Mouse (Mus musculus) liver, embryonic 14.5 days (tissue): ENCODE measurements around the gene Vash2. TPM values are rescaled to one million over a fixed set of nuclear protein-coding genes. Genes with fewer than 3 reads are reported as not detected.

Source experiments
- ATAC-seq: fragments of 200-750 bp; cut with Nextera tagmentation; 2 replicates; pipeline ENCODE4 v1.8.0; 2017; ENCODE audit warnings: moderate number of reproducible peaks, mild to moderate bottlenecking, moderate library complexity; ENCODE audit not compliant: insufficient read depth
- DNase-seq, 3 experiments: peaks; one replicate each; pipeline ENCODE4 v3.0.0-alpha.2; 2012 to 2013; ENCODE audit warnings: low read depth in 3 of 3, low spot score in 3 of 3
- H3K27ac ChIP-seq: fragments of 300-500 bp; sonication (generic); 2 replicates; pipeline ENCODE4 v1.5.1; 2014; ENCODE audit warnings: moderate library complexity, mild to moderate bottlenecking, control low read depth, inconsistent platforms
- H3K27me3 ChIP-seq: fragments of 300-500 bp; sonication (generic); 2 replicates; pipeline ENCODE4 v1.6.1; 2014; ENCODE audit warnings: mild to moderate bottlenecking, low read length, moderate library complexity; ENCODE audit not compliant: control insufficient read depth, insufficient read depth
- H3K36me3 ChIP-seq: fragments of 300-500 bp; sonication (generic); replicated peaks from 2 replicates; pipeline ENCODE4 v1.6.1; 2014; ENCODE audit warnings: low read depth; ENCODE audit not compliant: control insufficient read depth, insufficient read depth
- H3K4me1 ChIP-seq, 2 experiments: fragments of 200-500 bp in 1 of 2; fragments of 300-500 bp in 1 of 2; sonication (generic) in 1 of 2; replicated peaks; 2 replicates each; pipeline ENCODE4 v1.6.1; 2012 to 2014; ENCODE audit warnings: antibody characterized with exemption in 1 of 2, inconsistent platforms in 1 of 2, low read length in 1 of 2; ENCODE audit not compliant: control insufficient read depth in 2 of 2, insufficient read depth in 2 of 2
- H3K4me2 ChIP-seq: fragments of 300-500 bp; sonication (generic); 2 replicates; pipeline ENCODE4 v1.6.1; 2014; ENCODE audit warnings: low read depth, mild to moderate bottlenecking, control low read depth, moderate library complexity
- H3K4me3 ChIP-seq, 2 experiments: fragments of 200-500 bp in 1 of 2; fragments of 300-500 bp in 1 of 2; sonication (generic) in 1 of 2; 2 replicates each; pipeline ENCODE4 v1.5.1; 2012 to 2014; ENCODE audit warnings: low read depth in 2 of 2, low read length in 2 of 2, mild to moderate bottlenecking in 2 of 2, control low read depth in 1 of 2, inconsistent platforms in 1 of 2, moderate library complexity in 1 of 2; ENCODE audit not compliant: insufficient read depth in 1 of 2
- H3K9ac ChIP-seq: fragments of 300-500 bp; sonication (generic); replicated peaks from 2 replicates; pipeline ENCODE4 v1.6.1; 2014; ENCODE audit warnings: mild to moderate bottlenecking, control low read depth, moderate library complexity
- H3K9me3 ChIP-seq: fragments of 300-500 bp; sonication (generic); 2 replicates; pipeline ENCODE4 v1.6.1; 2016; ENCODE audit warnings: low read length, mixed read lengths; ENCODE audit not compliant: control insufficient read depth
- CTCF ChIP-seq: IDR thresholded peaks from 2 replicates; pipeline ENCODE4 v1.5.1; 2016; ENCODE audit warnings: antibody characterized with exemption, low read depth, control low read depth
- EP300 ChIP-seq: IDR thresholded peaks from 2 replicates; pipeline ENCODE4 v1.6.1; 2016; ENCODE audit warnings: antibody characterized with exemption, low read depth
- WGBS: fragments of 180-500 bp; shearing (Covaris S2); extraction: QIAGEN DNeasy Blood & Tissue Kit; methylation state at CpG from one replicate; pipeline ENCODE4 v1.1.7; 2014; ENCODE audit not compliant: insufficient replicate concordance; 5-methylcytosine and 5-hydroxymethylcytosine counted together
- polyA plus RNA-seq, 2 experiments: library from polyadenylated mRNA; depleted of rRNA in 1 of 2; stranded (reverse) in 1 of 2; unstranded in 1 of 2; fragments of >200 nt; fragmentation: Nextera tagmentation in 1 of 2; extraction: Ambion mirVana in 1 of 2; gene quantifications; 2 replicates each; pipeline versions ENCODE4 v1.2.1 to v1.2.3; 2012 to 2014

Gene Vash2
- polyA plus RNA-seq, 2 experiments, result 0.40 to 0.81 TPM

- Histone ChIP-seq H3K4me3 (no peak overlapping the region), H3K4me1 (no peaks in the 10 kb centered on the region), H3K27ac (no peak overlapping the region), H3K27me3 (no peaks in the 10 kb centered on the region), H3K9me3 (no peaks in the 10 kb centered on the region), H3K4me2 (no peak overlapping the region), H3K9ac (no peak overlapping the region), H3K36me3 (peaks cover 3% of the 10 kb centered on the region; the same call in 1 of the 2 replicates)
- DNase-seq (no peak), ATAC-seq (no peak)
- 91% methylated on average over 5 of the region's 5 CpGs for WGBS
- TF ChIP-seq CTCF (peak; percentile 57), EP300 (no peak)
Measured at GRCm38 (mm10) chr1:191008707-191009106, 29.6 kb upstream of the Vash2 start.

DNA sequence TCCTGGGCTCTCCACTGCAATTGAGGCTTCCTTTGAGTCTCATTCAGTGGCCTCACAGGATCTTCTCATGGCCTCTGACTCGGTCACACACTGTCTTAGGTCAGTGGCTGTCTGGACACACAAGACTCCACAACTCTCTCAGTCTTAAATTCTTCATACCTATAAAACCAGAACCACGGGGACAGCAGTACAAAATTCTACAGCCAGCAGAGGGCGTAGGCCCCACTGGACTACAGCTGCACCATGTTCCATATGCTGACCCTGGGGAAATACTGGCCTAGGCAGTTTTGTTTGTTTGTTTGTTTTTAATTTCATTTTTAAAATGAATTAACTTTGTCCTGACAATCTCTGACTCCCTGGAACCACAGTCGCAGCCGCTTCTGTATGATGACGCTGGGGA lies 23.1 kb upstream of the Vash2 start:
- H3K4me1 ChIP-seq, result no peaks in the 10 kb centered on the region
- H3K27me3 ChIP-seq, result no peaks in the 10 kb centered on the region
- no peaks in the 10 kb centered on the region for H3K9me3 ChIP-seq
- TF ChIP-seq EP300, result no peak
- TF ChIP-seq CTCF, result peak; percentile 58
- H3K4me3 ChIP-seq, result no peak overlapping the region
- DNase-seq (no peak), ATAC-seq (no peak)
- H3K36me3 ChIP-seq, result no peaks in the 10 kb centered on the region; the same call in 1 of the 2 replicates
- no peak overlapping the region for H3K4me2 ChIP-seq
- H3K27ac ChIP-seq, result no peak overlapping the region
- WGBS, result 55% methylated on average over 6 of the region's 6 CpGs
- no peak overlapping the region for H3K9ac ChIP-seq

- Histone ChIP-seq H3K4me3 (no peak overlapping the region), H3K4me2 (no peak overlapping the region), H3K36me3 (no peaks in the 10 kb centered on the region; the same call in 1 of the 2 replicates), H3K9ac (no peak overlapping the region), H3K27ac (no peak overlapping the region), H3K27me3 (no peaks in the 10 kb centered on the region), H3K9me3 (no peaks in the 10 kb centered on the region), H3K4me1 (no peaks in the 10 kb centered on the region)
- no peak for TF ChIP-seq CTCF
- TF ChIP-seq EP300, result no peak
- ATAC-seq (no peak), DNase-seq (no peak)
- 62% methylated on average over 3 of the region's 3 CpGs for WGBS
Measured at GRCm38 (mm10) chr1:191000686-191001085, 21.6 kb upstream of the Vash2 start.

DNA sequence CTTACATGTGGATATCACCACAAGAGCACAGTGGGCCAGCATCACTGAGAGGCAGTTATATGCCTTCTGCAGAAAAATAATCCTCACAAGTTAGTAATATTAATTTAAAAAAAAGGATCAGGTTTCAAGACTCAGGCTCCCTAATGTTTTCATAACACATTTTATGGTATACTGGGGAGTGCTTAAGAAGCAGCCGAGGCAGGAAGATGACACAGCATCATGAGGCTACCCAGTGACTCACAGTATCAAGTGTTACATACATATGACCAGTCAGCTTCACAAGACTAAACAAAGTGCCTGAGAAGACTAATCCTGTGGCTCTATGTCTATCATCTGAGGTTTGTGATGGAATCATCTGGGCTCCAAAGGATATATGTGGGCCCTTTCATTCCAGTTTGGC lies 18.9 kb upstream of the Vash2 start:
- no peaks in the 10 kb centered on the region for H3K27me3 ChIP-seq
- TF ChIP-seq CTCF (no peak), EP300 (no peak)
- ATAC-seq, result no peak

DNA sequence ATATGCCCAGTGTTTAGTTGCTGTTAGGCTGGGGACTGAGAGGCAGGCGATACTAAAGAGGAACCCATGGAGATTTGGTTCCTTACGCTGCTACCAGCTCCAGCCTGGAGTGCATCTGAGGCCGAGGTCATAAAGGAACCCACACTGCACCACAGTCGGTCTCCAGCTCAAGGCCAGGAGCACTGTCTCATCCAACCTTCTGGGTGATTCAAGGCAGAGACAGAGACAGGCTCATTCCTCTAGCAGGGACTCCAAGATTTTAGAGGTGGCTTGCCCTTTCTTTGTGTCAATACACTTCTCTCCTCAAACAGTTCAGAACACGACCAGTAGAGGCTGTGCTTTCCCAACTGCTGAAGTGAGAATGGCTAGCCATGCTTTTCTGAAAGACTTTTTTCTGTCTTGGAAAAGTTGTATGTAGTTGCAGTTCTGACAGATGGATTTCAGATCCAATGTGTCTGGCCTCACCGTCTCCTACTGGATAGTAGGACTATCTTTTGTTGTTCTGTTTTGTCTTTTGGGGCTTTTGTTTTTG lies 17.3 kb upstream of the Vash2 start:
- ATAC-seq (no peak), DNase-seq (no peak)
- Histone ChIP-seq H3K4me3 (no peak overlapping the region), H3K36me3 (no peaks in the 10 kb centered on the region), H3K9me3 (no peaks in the 10 kb centered on the region), H3K27ac (no peak overlapping the region), H3K4me2 (no peak overlapping the region), H3K27me3 (no peaks in the 10 kb centered on the region), H3K4me1 (no peaks in the 10 kb centered on the region), H3K9ac (no peak overlapping the region)
- TF ChIP-seq CTCF, result 0 out of 2 replicates have a peak, but pooled peaks have one; percentile 17
- TF ChIP-seq EP300, result no peak
- 48% methylated on average over 6 of the region's 6 CpGs for WGBS

More for the DNA sequence above, 18.9 kb upstream of the Vash2 start:
- no peak overlapping the region for H3K4me2 ChIP-seq
- DNase-seq, result no peak
- H3K4me1 ChIP-seq, result no peaks in the 10 kb centered on the region
- 45% methylated on average over 1 of the region's 1 CpGs for WGBS
- H3K27ac ChIP-seq, result no peak overlapping the region
- H3K36me3 ChIP-seq, result no peaks in the 10 kb centered on the region
- no peak overlapping the region for H3K4me3 ChIP-seq
- H3K9me3 ChIP-seq, result no peaks in the 10 kb centered on the region
- H3K9ac ChIP-seq, result no peak overlapping the region
